Mouse (Mus musculus) hindbrain, embryonic 14.5 days (tissue): ENCODE measurements around the gene Gal3st1. TPM values are rescaled to one million over a fixed set of nuclear protein-coding genes. Genes with fewer than 3 reads are reported as not detected.
A peak's percentile ranks its signal among the peaks of the same experiment; 100 is the strongest.

Experiments
- ATAC-seq: fragments of 200-750 bp; cut with Nextera tagmentation; 2 replicates; pipeline ENCODE4 v1.8.0; 2017; ENCODE audit warnings: moderate number of reproducible peaks, mild to moderate bottlenecking, moderate TSS enrichment, moderate library complexity; ENCODE audit not compliant: low FRiP score
- DNase-seq: peaks from one replicate; pipeline ENCODE4 v3.0.0-alpha.2; 2015; ENCODE audit warnings: low spot score
- H3K27ac ChIP-seq: fragments of 300-500 bp; sonication (generic); 2 replicates; pipeline ENCODE4 v1.5.1; 2014; ENCODE audit warnings: mild to moderate bottlenecking, moderate library complexity
- H3K27me3 ChIP-seq: fragments of 300-500 bp; sonication (generic); 2 replicates; pipeline ENCODE4 v1.6.1; 2014; ENCODE audit warnings: mild to moderate bottlenecking, low read length, mixed read lengths; ENCODE audit not compliant: control insufficient read depth, insufficient read depth
- H3K36me3 ChIP-seq: fragments of 300-500 bp; sonication (generic); replicated peaks from 2 replicates; pipeline ENCODE4 v1.6.1; 2014; ENCODE audit not compliant: control insufficient read depth, insufficient read depth
- H3K4me1 ChIP-seq: fragments of 300-500 bp; sonication (generic); replicated peaks from 2 replicates; pipeline ENCODE4 v1.6.1; 2014; ENCODE audit warnings: antibody characterized with exemption, low read length, mixed read lengths; ENCODE audit not compliant: control insufficient read depth, insufficient read depth
- H3K4me2 ChIP-seq: fragments of 300-500 bp; sonication (generic); replicated peaks from 2 replicates; pipeline ENCODE4 v1.6.1; 2014; ENCODE audit warnings: mild to moderate bottlenecking, moderate library complexity
- H3K4me3 ChIP-seq: fragments of 300-500 bp; sonication (generic); replicated peaks from 2 replicates; pipeline ENCODE4 v1.5.1; 2014; ENCODE audit warnings: mild to moderate bottlenecking, low read length
- H3K9ac ChIP-seq: fragments of 300-500 bp; sonication (generic); 2 replicates; pipeline ENCODE4 v1.6.1; 2014
- H3K9me3 ChIP-seq: fragments of 300-500 bp; sonication (generic); 2 replicates; pipeline ENCODE4 v1.6.1; 2016; ENCODE audit warnings: low read length; ENCODE audit not compliant: control insufficient read depth
- WGBS: fragments of 180-500 bp; shearing (Covaris S2); extraction: QIAGEN DNeasy Blood & Tissue Kit; methylation state at CpG from one replicate; pipeline ENCODE4 v1.1.7; 2014; 5-methylcytosine and 5-hydroxymethylcytosine counted together
- polyA plus RNA-seq: library from polyadenylated mRNA; unstranded; fragments of >200 nt; fragmentation: Nextera tagmentation; extraction: Ambion mirVana; gene quantifications from 2 replicates; pipeline ENCODE4 v1.2.1, GENCODE M21; 2014

Gal3st1 gene
- polyA plus RNA-seq, 1 experiment from 2014 or later = 8.1 TPM

DNA sequence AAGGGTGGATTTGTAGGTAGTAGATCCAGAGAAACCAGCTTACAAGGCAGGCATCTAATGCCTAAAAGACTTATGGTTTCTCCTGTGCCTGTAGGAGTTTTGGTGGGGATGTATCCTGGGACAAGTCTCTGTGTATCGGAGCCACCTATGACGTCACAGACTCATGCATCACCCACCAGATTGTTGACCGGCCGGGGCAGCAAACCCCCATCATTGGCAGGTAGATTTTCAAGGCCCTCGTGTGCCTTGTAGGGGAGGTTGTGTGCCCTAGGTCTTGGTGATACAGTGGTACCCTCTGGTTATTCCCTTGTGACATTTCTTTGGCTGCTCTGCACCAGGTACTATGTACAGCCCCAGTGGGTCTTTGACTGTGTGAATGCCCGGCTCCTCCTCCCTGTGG, 6.8 kb upstream of the Gal3st1 start, which contains the start of gene 4930556J24Rik:
Gene 4930556J24Rik, minus strand, starts transcription at position 101 of the 400 bp plus-strand sequence.
- Histone ChIP-seq H3K36me3 (peaks cover 99% of the 10 kb centered on the region), H3K27me3 (no peaks in the 10 kb centered on the region), H3K4me1 (no peaks in the 10 kb centered on the region), H3K9me3 (no peaks in the 10 kb centered on the region), H3K9ac (no peak within 1 kb of the TSS), H3K4me3 (no peak within 1 kb of the TSS), H3K4me2 (no peak within 1 kb of the TSS), H3K27ac (no peak within 1 kb of the TSS)
- 98% methylated on average over 6 of the region's 6 CpGs for WGBS
- ATAC-seq = no peak
- DNase-seq = no peak

- H3K27me3 ChIP-seq = peaks cover 4% of the 10 kb centered on the region; the same call in 1 of the 2 replicates
- 96% methylated on average over 5 of the region's 5 CpGs for WGBS
- no peaks in the 10 kb centered on the region for H3K4me1 ChIP-seq
- H3K36me3 ChIP-seq = peaks cover 82% of the 10 kb centered on the region
- no peak overlapping the region for H3K27ac ChIP-seq
- no peak overlapping the region for H3K4me2 ChIP-seq
- no peak overlapping the region for H3K4me3 ChIP-seq
- H3K9ac ChIP-seq = no peak overlapping the region
- DNase-seq = no peak
- H3K9me3 ChIP-seq = no peaks in the 10 kb centered on the region
- no peak for ATAC-seq
Observed at GRCm38 (mm10) chr11:3978421-3978820, 5.0 kb upstream of the Gal3st1 start.

- H3K4me3 ChIP-seq = no peak overlapping the region
- no peak overlapping the region for H3K4me2 ChIP-seq
- H3K27ac ChIP-seq = no peak overlapping the region
- peaks cover 51% of the 10 kb centered on the region for H3K36me3 ChIP-seq
- no peaks in the 10 kb centered on the region for H3K4me1 ChIP-seq
- H3K27me3 ChIP-seq = peaks cover 10% of the 10 kb centered on the region; the same call in 1 of the 2 replicates
- ATAC-seq (no peak), DNase-seq (no peak)
- H3K9me3 ChIP-seq = no peaks in the 10 kb centered on the region
- no peak overlapping the region for H3K9ac ChIP-seq
- WGBS = 78% methylated on average over 6 of the region's 6 CpGs
Observed at GRCm38 (mm10) chr11:3981536-3981935, 1.9 kb upstream of the Gal3st1 start.

DNA sequence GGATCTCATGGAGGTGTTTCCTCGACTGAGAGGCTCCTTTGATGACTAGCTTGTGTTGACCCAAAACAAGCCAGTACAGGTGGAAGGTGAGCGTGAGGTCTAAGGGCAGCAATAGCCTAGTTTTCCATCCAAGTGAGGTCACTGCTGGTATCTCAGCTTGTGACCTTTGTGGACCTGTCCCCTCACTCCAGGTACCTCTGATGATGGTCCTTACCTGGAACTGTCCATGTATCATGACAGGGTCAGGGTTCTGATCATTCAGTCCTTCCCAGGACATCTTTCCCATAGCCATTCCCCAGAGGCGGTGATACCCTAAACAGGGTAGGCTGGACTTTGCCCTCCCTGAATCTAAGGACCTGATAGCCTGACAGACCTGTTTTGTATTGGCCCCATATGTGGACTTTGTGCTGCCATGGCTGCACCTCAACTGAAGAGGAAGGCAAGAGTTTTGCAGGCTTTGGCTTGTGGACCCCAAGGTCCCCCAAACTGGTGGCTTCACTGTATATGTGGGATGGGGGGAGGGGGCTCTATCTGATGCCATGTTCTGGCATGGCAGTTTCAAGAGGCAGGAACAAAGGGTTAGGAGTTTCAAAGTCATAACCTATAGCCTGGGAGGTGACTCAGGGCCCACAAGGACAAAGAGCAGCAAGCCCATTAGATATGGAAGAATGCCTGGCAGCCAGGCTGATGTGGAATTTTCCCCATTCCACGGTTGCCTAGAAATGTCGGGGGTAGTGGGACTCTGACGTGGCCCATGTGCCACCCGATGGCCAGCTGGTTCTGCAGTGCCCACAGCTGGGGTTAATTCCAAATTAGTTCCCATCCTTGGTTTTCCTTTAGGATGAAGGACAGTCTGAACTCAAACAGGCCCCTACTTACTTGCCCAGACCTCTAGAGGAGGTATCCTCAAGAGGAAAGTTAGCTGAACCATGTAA, 894 bp upstream of the Gal3st1 start:
- ATAC-seq = 0 out of 2 replicates have a peak, but pooled peaks have one; percentile 8

GRCm38 (mm10) chr11:3983863-3984745, 668 bp downstream of the Gal3st1 start:
- Histone ChIP-seq H3K4me1 (no peaks in the 10 kb centered on the region), H3K9me3 (no peaks in the 10 kb centered on the region), H3K4me2 (peak overlapping the region; percentile 76), H3K27me3 (peaks cover 10% of the 10 kb centered on the region; the same call in 1 of the 2 replicates), H3K27ac (no peak overlapping the region), H3K4me3 (peak overlapping the region; percentile 42), H3K9ac (peak overlapping the region; percentile 65), H3K36me3 (peaks cover 25% of the 10 kb centered on the region)
- DNase-seq (no peak), ATAC-seq (peak; percentile 64; the same call in 1 of the 2 replicates)
- WGBS = 10% methylated on average over 15 of the region's 15 CpGs

More for the DNA sequence above, 894 bp upstream of the Gal3st1 start:
- peaks cover 10% of the 10 kb centered on the region; the same call in 1 of the 2 replicates for H3K27me3 ChIP-seq
- peaks cover 41% of the 10 kb centered on the region for H3K36me3 ChIP-seq
- H3K9ac ChIP-seq = 0 out of 2 replicates have a peak overlapping the region, but pooled peaks have one; percentile 65
- no peaks in the 10 kb centered on the region for H3K9me3 ChIP-seq
- 0 out of 2 replicates have a peak overlapping the region, but pooled peaks have one; percentile 42 for H3K4me3 ChIP-seq
- H3K4me2 ChIP-seq = peak overlapping the region; percentile 76
- 63% methylated on average over 7 of the region's 7 CpGs for WGBS
- no peak overlapping the region for H3K27ac ChIP-seq
- no peaks in the 10 kb centered on the region for H3K4me1 ChIP-seq
- no peak for DNase-seq

DNA sequence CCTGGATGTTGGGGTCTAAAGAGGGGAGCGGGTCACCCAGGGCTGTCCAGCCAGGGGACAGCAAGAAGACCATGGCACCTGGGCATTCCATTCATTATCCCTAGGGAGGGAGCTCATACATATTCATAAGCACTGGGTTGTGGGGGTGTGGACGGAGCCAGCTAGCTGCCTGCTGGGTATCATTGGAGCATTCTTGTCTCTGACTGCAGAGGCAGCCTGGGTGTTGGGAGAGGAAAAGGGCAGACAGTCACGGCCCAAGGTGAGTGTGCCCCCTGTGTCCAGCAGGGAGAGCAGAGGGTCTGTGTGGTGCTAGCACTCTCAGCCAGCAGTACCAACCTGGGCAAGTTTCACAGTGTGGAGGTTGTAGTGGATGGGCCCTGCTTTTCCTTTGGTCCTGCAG, 6.3 kb downstream of the Gal3st1 start:
- Histone ChIP-seq H3K4me2 (no peak overlapping the region), H3K9me3 (no peaks in the 10 kb centered on the region), H3K27me3 (no peaks in the 10 kb centered on the region), H3K36me3 (no peaks in the 10 kb centered on the region), H3K9ac (no peak overlapping the region), H3K27ac (no peak overlapping the region), H3K4me3 (no peak overlapping the region), H3K4me1 (no peaks in the 10 kb centered on the region)
- 49% methylated on average over 3 of the region's 3 CpGs for whole genome bisulfite sequencing
- ATAC-seq = no peak
- DNase-seq = no peak

DNA sequence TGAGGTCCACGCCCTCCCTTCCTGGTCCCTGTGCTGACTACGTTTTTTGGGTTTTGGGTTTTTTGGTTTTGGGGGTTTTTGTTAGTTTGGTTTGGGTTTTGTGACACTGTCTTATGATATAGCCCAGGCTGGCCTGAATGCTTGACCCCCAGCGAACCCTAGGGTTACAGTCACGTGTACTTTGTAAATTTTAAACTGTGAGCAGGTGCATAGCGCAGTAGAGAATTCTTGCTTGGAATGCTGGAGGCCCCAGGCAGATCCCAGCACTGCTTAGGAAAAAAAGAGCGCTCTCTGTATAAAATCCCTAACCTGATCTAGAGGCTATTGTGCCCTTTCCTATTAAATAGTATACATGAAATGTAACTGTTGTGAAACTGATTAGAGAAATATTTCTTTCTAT, 9.7 kb downstream of the Gal3st1 start:
- Histone ChIP-seq H3K27ac (no peak overlapping the region), H3K9me3 (no peaks in the 10 kb centered on the region), H3K9ac (no peak overlapping the region), H3K4me2 (no peak overlapping the region), H3K36me3 (no peaks in the 10 kb centered on the region), H3K27me3 (peaks cover 20% of the 10 kb centered on the region), H3K4me1 (no peaks in the 10 kb centered on the region), H3K4me3 (no peak overlapping the region)
- 79% methylated on average over 6 of the region's 6 CpGs for WGBS
- ATAC-seq (no peak), DNase-seq (no peak)

- Histone ChIP-seq H3K9me3 (no peaks in the 10 kb centered on the region), H3K4me2 (no peak overlapping the region), H3K27me3 (peaks cover 28% of the 10 kb centered on the region), H3K27ac (no peak overlapping the region), H3K4me3 (no peak overlapping the region), H3K4me1 (no peaks in the 10 kb centered on the region), H3K36me3 (no peaks in the 10 kb centered on the region), H3K9ac (no peak overlapping the region)
- ATAC-seq (no peak), DNase-seq (no peak)
- 87% methylated on average over 6 of the region's 6 CpGs for WGBS
Observed at GRCm38 (mm10) chr11:3993914-3994313, 10.5 kb downstream of the Gal3st1 start.

- 85% methylated on average over 5 of the region's 5 CpGs for WGBS
- Histone ChIP-seq H3K4me2 (no peak overlapping the region), H3K9me3 (no peaks in the 10 kb centered on the region), H3K27me3 (peaks cover 44% of the 10 kb centered on the region), H3K9ac (no peak overlapping the region), H3K4me3 (no peak overlapping the region), H3K27ac (no peak overlapping the region), H3K36me3 (no peaks in the 10 kb centered on the region), H3K4me1 (no peaks in the 10 kb centered on the region)
- ATAC-seq (no peak), DNase-seq (peak; percentile 11)
Observed at GRCm38 (mm10) chr11:3995511-3995910, 12.1 kb downstream of the Gal3st1 start.
